Mouse (Mus musculus): ENCODE data around the gene Zcchc14. TPM values are rescaled to one million over a fixed set of nuclear protein-coding genes. Genes with fewer than 3 reads are reported as not detected.

Gene Zcchc14
- total and polyA plus RNA-seq, 3 experiments: not detected

- no peak overlapping the region for H3K9ac ChIP-seq (ENCODE audit: insufficient read depth, low read depth)
- no peak overlapping the region for H3K4me2 ChIP-seq (ENCODE audit: insufficient read depth, low read depth, poor library complexity, severe bottlenecking)
- DNase-seq (ENCODE audit: extremely low read depth): no peak
- no peak overlapping the region for H3K4me3 ChIP-seq (replicated peaks in 1 of 3; ENCODE audit: low read depth in 2 of 3, low read length in 2 of 3, poor library complexity in 1 of 3)
- H3K27me3 ChIP-seq (replicated peaks): peaks cover 76% of the 10 kb centered on the region
- no peaks in the 10 kb centered on the region for H3K36me3 ChIP-seq (replicated peaks in 1 of 2; ENCODE audit: control insufficient read depth in 1 of 2, insufficient read depth in 1 of 2, low read length in 1 of 2)
- dilution Hi-C loops (cut with MboI; ENCODE audit: extremely low pct_ligation_motif_present, extremely low pct_unique_long_range_greater_than_20kb, low sequenced_read_pairs): no loop called here
- H3K79me2 ChIP-seq (replicated peaks; ENCODE audit: control insufficient read depth, extremely low read depth, insufficient read depth, poor library complexity, severe bottlenecking): no peaks in the 10 kb centered on the region
- no peaks in the 10 kb centered on the region for H3K4me1 ChIP-seq (ENCODE audit: control insufficient read depth in 1 of 2, insufficient read depth in 2 of 2)
- H3K27ac ChIP-seq (ENCODE audit: insufficient read depth, low read depth): no peak overlapping the region
- in situ Hi-C loops (cut with MboI; ENCODE audit: low pct_ligation_motif_present, low pct_unique_long_range_greater_than_20kb, low sequenced_read_pairs): no loop called here
- TF ChIP-seq GABPA (IDR thresholded peaks at IDR 0.05; ENCODE audit: insufficient replicate concordance, low read depth, low read length) (no peak), EP300 (IDR thresholded peaks at IDR 0.05; ENCODE audit: low read length) (no peak), PAX5 (IDR thresholded peaks at IDR 0.05; ENCODE audit: low read length) (no peak), MXI1 (IDR thresholded peaks at IDR 0.05; ENCODE audit: low read depth, low read length) (no peak), MEF2A (IDR thresholded peaks at IDR 0.05; ENCODE audit: borderline replicate concordance, low read depth, low read length) (no peak), TCF12 (IDR thresholded peaks at IDR 0.05; ENCODE audit: low read depth, low read length) (no peak), E2F4 (IDR thresholded peaks at IDR 0.05; ENCODE audit: insufficient replicate concordance, low read depth, low read length) (no peak), UBTF (IDR thresholded peaks at IDR 0.05; ENCODE audit: low read depth, low read length) (no peak), BHLHE40 (IDR thresholded peaks at IDR 0.05; ENCODE audit: low read depth, low read length) (no peak), MAX (IDR thresholded peaks at IDR 0.05; ENCODE audit: low read length) (no peak), USF1 (IDR thresholded peaks at IDR 0.05; ENCODE audit: low read depth, low read length) (no peak), ZC3H11A (IDR thresholded peaks at IDR 0.05; ENCODE audit: low read depth, low read length) (no peak)
- H3K9me3 ChIP-seq (replicated peaks; ENCODE audit: low read length): peaks cover 14% of the 10 kb centered on the region
Measured at GRCm38 (mm10) chr8:121647511-121648215, 5.0 kb downstream of the Zcchc14 start.

- Histone ChIP-seq H3K9ac (ENCODE audit: insufficient read depth, low read depth) (no peak overlapping the region), H3K4me2 (ENCODE audit: insufficient read depth, low read depth, poor library complexity, severe bottlenecking) (no peak overlapping the region), H3K36me3 (replicated peaks in 1 of 2; ENCODE audit: control insufficient read depth in 1 of 2, insufficient read depth in 1 of 2, low read length in 1 of 2) (no peaks in the 10 kb centered on the region), H3K9me3 (replicated peaks; ENCODE audit: low read length) (no peaks in the 10 kb centered on the region), H3K27me3 (replicated peaks) (peaks cover 88% of the 10 kb centered on the region), H3K79me2 (replicated peaks; ENCODE audit: control insufficient read depth, extremely low read depth, insufficient read depth, poor library complexity, severe bottlenecking) (no peaks in the 10 kb centered on the region), H3K4me3 (replicated peaks in 1 of 3; ENCODE audit: low read depth in 2 of 3, low read length in 2 of 3, poor library complexity in 1 of 3) (no peak overlapping the region), H3K27ac (ENCODE audit: insufficient read depth, low read depth) (no peak overlapping the region), H3K4me1 (ENCODE audit: control insufficient read depth in 1 of 2, insufficient read depth in 2 of 2) (no peaks in the 10 kb centered on the region)
- in situ Hi-C loops (cut with MboI; ENCODE audit: low pct_ligation_motif_present, low pct_unique_long_range_greater_than_20kb, low sequenced_read_pairs) (no loop called here), dilution Hi-C loops (cut with MboI; ENCODE audit: extremely low pct_ligation_motif_present, extremely low pct_unique_long_range_greater_than_20kb, low sequenced_read_pairs) (no loop called here)
- no peak for DNase-seq (ENCODE audit: extremely low read depth)
- TF ChIP-seq SIN3A (IDR thresholded peaks at IDR 0.05; ENCODE audit: low read length) (no peak), MAX (IDR thresholded peaks at IDR 0.05; ENCODE audit: low read length) (no peak), USF1 (IDR thresholded peaks at IDR 0.05; ENCODE audit: low read depth, low read length) (no peak), ETS1 (conservative IDR thresholded peaks at IDR 0.05; ENCODE audit: low read depth, low read length) (no peak), E2F4 (IDR thresholded peaks at IDR 0.05; ENCODE audit: insufficient replicate concordance, low read depth, low read length) (no peak), SMC3 (IDR thresholded peaks at IDR 0.05; ENCODE audit: low read depth, low read length) (no peak), JUN (IDR thresholded peaks at IDR 0.05; ENCODE audit: insufficient read depth, low read depth, low read length) (no peak), RAD21 (IDR thresholded peaks at IDR 0.05; ENCODE audit: low read depth, low read length) (no peak), TCF12 (IDR thresholded peaks at IDR 0.05; ENCODE audit: low read depth, low read length) (no peak), BHLHE40 (IDR thresholded peaks at IDR 0.05; ENCODE audit: low read depth, low read length) (no peak), ZKSCAN1 (IDR thresholded peaks at IDR 0.05; ENCODE audit: borderline replicate concordance, low read depth, low read length) (no peak)
Measured at GRCm38 (mm10) chr8:121643384-121643783, 9.3 kb downstream of the Zcchc14 start.

All from CH12.LX (cell line).